Mouse (Mus musculus): ENCODE measurements at regions not wholly inside any gene's neighbourhood (a gene's known extent, or its start where the extent isn't known, plus 50 kb on each side); places are given as distances from the start of the nearest gene placed in this dataset.

- Histone ChIP-seq H3K36me3 (ENCODE audit: control insufficient read depth, insufficient read depth, low read length) (no peaks in the 10 kb centered on the region), H3K4me1 (ENCODE audit: control insufficient read depth, insufficient read depth, low read length) (0 out of 2 replicates have a peak, but pooled peaks cover 2% of the 10 kb centered on the region), H3K27me3 (ENCODE audit: control insufficient read depth, insufficient read depth, low read length) (no peaks in the 10 kb centered on the region), H3K4me3 (replicated peaks; ENCODE audit: low read length) (no peak overlapping the region), H3K9ac (ENCODE audit: low read depth, low read length, severe bottlenecking) (no peak overlapping the region), H3K4me2 (replicated peaks; ENCODE audit: low read depth, low read length, severe bottlenecking) (no peak overlapping the region), H3K27ac (replicated peaks; ENCODE audit: low read depth, low read length) (no peak overlapping the region), H3K9me3 (ENCODE audit: control insufficient read depth, low read length) (0 out of 2 replicates have a peak, but pooled peaks cover 6% of the 10 kb centered on the region)
- WGBS, result 55% methylated on average over 1 of the region's 1 CpGs
- TF ChIP-seq POLR2A (IDR thresholded peaks at IDR 0.05; ENCODE audit: borderline replicate concordance, extremely low read depth, insufficient read depth, insufficient read length), result no peak
- no peak for DNase-seq (ENCODE audit: low spot score)
- ATAC-seq (ENCODE audit: low FRiP score, low read depth), result no peak
These were observed 188.3 kb upstream of the Tas2r134 start for GRCm38 (mm10) chr2:51439047-51439446.

GRCm38 (mm10) chr2:51436590-51436989 lies 190.7 kb upstream of the Tas2r134 start:
- H3K27ac ChIP-seq (replicated peaks; ENCODE audit: low read depth, low read length), result no peak overlapping the region
- no peak overlapping the region for H3K4me2 ChIP-seq (replicated peaks; ENCODE audit: low read depth, low read length, severe bottlenecking)
- 59% methylated on average over 3 of the region's 3 CpGs for WGBS
- 0 out of 2 replicates have a peak, but pooled peaks cover 2% of the 10 kb centered on the region for H3K4me1 ChIP-seq (ENCODE audit: control insufficient read depth, insufficient read depth, low read length)
- H3K36me3 ChIP-seq (ENCODE audit: control insufficient read depth, insufficient read depth, low read length), result no peaks in the 10 kb centered on the region
- no peak overlapping the region for H3K9ac ChIP-seq (ENCODE audit: low read depth, low read length, severe bottlenecking)
- no peak for TF ChIP-seq POLR2A (IDR thresholded peaks at IDR 0.05; ENCODE audit: borderline replicate concordance, extremely low read depth, insufficient read depth, insufficient read length)
- 0 out of 2 replicates have a peak, but pooled peaks cover 6% of the 10 kb centered on the region for H3K9me3 ChIP-seq (ENCODE audit: control insufficient read depth, low read length)
- no peak overlapping the region for H3K4me3 ChIP-seq (replicated peaks; ENCODE audit: low read length)
- ATAC-seq (ENCODE audit: low FRiP score, low read depth) (no peak), DNase-seq (ENCODE audit: low spot score) (no peak)
- no peaks in the 10 kb centered on the region for H3K27me3 ChIP-seq (ENCODE audit: control insufficient read depth, insufficient read depth, low read length)

- Histone ChIP-seq H3K9ac (ENCODE audit: low read depth, low read length, severe bottlenecking) (no peak overlapping the region), H3K4me1 (ENCODE audit: control insufficient read depth, insufficient read depth, low read length) (no peaks in the 10 kb centered on the region), H3K4me2 (replicated peaks; ENCODE audit: low read depth, low read length, severe bottlenecking) (no peak overlapping the region), H3K36me3 (ENCODE audit: control insufficient read depth, insufficient read depth, low read length) (no peaks in the 10 kb centered on the region), H3K4me3 (replicated peaks; ENCODE audit: low read length) (no peak overlapping the region), H3K9me3 (ENCODE audit: control insufficient read depth, low read length) (0 out of 2 replicates have a peak, but pooled peaks cover 5% of the 10 kb centered on the region), H3K27ac (replicated peaks; ENCODE audit: low read depth, low read length) (no peak overlapping the region), H3K27me3 (ENCODE audit: control insufficient read depth, insufficient read depth, low read length) (no peaks in the 10 kb centered on the region)
- WGBS, result 89% methylated on average over 3 of the region's 3 CpGs
- no peak for ATAC-seq (ENCODE audit: low FRiP score, low read depth)
- DNase-seq (ENCODE audit: low spot score), result no peak
- TF ChIP-seq POLR2A (IDR thresholded peaks at IDR 0.05; ENCODE audit: borderline replicate concordance, extremely low read depth, insufficient read depth, insufficient read length), result no peak
These were observed 195.7 kb upstream of the Tas2r134 start for GRCm38 (mm10) chr2:51431564-51431963.

GRCm38 (mm10) chr2:51429716-51430115 lies 197.6 kb upstream of the Tas2r134 start:
- Histone ChIP-seq H3K4me2 (replicated peaks; ENCODE audit: low read depth, low read length, severe bottlenecking) (no peak overlapping the region), H3K9me3 (ENCODE audit: control insufficient read depth, low read length) (no peaks in the 10 kb centered on the region), H3K36me3 (ENCODE audit: control insufficient read depth, insufficient read depth, low read length) (no peaks in the 10 kb centered on the region), H3K9ac (ENCODE audit: low read depth, low read length, severe bottlenecking) (no peak overlapping the region), H3K27ac (replicated peaks; ENCODE audit: low read depth, low read length) (no peak overlapping the region), H3K4me3 (replicated peaks; ENCODE audit: low read length) (no peak overlapping the region), H3K27me3 (ENCODE audit: control insufficient read depth, insufficient read depth, low read length) (no peaks in the 10 kb centered on the region), H3K4me1 (ENCODE audit: control insufficient read depth, insufficient read depth, low read length) (no peaks in the 10 kb centered on the region)
- 71% methylated on average over 5 of the region's 5 CpGs for WGBS
- DNase-seq (ENCODE audit: low spot score), result no peak
- ATAC-seq (ENCODE audit: low FRiP score, low read depth), result no peak
- no peak for TF ChIP-seq POLR2A (IDR thresholded peaks at IDR 0.05; ENCODE audit: borderline replicate concordance, extremely low read depth, insufficient read depth, insufficient read length)

GRCm38 (mm10) chr2:51422442-51422841 lies 204.9 kb upstream of the Tas2r134 start:
- Histone ChIP-seq H3K4me2 (replicated peaks; ENCODE audit: low read depth, low read length, severe bottlenecking) (no peak overlapping the region), H3K9me3 (ENCODE audit: control insufficient read depth, low read length) (no peaks in the 10 kb centered on the region), H3K27me3 (ENCODE audit: control insufficient read depth, insufficient read depth, low read length) (no peaks in the 10 kb centered on the region), H3K9ac (ENCODE audit: low read depth, low read length, severe bottlenecking) (no peak overlapping the region), H3K27ac (replicated peaks; ENCODE audit: low read depth, low read length) (no peak overlapping the region), H3K4me3 (replicated peaks; ENCODE audit: low read length) (no peak overlapping the region), H3K36me3 (ENCODE audit: control insufficient read depth, insufficient read depth, low read length) (no peaks in the 10 kb centered on the region), H3K4me1 (ENCODE audit: control insufficient read depth, insufficient read depth, low read length) (0 out of 2 replicates have a peak, but pooled peaks cover 2% of the 10 kb centered on the region)
- WGBS, result 24% methylated on average over 6 of the region's 6 CpGs
- ATAC-seq (ENCODE audit: low FRiP score, low read depth), result no peak
- no peak for DNase-seq (ENCODE audit: low spot score)
- TF ChIP-seq POLR2A (IDR thresholded peaks at IDR 0.05; ENCODE audit: borderline replicate concordance, extremely low read depth, insufficient read depth, insufficient read length), result no peak

All from limb, embryonic 14.5 days (tissue).